Mouse (Mus musculus): ENCODE results near the gene Raph1.
A peak's percentile ranks its signal among the peaks of the same experiment; 100 is the strongest.

Raph1 gene

DNA sequence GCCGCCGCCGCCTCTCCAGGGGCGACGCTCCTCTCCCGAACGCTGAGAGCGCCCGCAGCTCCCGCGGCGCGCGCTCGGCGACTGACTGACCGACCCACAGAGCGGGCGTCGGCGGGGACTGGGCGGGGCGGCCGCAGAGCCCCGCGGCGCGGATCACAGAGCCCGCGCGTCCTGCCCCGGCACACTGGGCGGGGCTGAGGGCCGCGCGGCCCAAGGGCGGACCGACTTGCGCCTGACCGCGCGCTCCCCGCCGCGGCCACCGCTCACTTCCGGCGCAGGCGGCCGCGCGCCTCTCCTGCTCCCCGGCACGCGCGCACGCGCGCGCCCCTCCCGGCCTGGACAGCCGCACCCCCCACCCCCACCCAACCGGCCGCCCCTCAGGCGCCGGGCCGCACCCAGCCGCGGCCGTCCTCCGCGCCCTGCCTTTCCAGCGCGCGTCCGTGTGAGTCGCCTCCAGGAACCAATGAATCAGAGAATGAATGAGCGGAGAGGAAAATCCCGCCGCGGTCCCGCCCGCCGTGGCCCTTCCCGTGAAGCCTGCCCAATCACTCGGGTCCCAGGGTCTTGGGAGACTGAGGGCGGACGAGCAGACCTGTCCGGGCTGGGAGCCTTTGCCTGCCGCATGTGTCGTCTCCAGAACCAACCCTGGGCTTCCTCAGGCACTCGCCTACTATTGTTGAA, at the start of gene Raph1:
Gene Raph1 (minus strand): TSS at position 474 of the 681 bp plus-strand sequence.
- peak; percentile 87 for ATAC-seq (ENCODE audit: insufficient number of reproducible peaks, low FRiP score, low TSS enrichment)

DNA sequence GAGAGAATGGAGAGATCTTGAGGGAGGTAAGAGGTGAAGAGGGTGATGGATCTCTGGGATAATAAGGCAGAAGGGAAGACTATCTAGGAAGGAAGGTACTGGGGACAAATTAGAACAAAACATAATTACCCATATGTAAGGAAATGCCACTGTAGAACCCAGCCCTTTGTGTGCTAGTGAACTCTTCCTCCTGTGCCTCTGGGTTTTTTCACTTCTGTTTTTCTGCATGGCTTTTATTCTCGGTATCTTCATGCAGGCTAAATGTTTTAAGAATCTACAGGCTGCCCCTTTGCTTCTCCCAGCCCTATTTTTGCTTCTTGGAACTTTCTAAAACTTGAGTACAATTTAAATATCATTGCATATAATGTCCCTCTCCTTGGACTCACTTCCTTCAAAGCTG, 48.8 kb upstream of the Raph1 start:
- no peak for ATAC-seq (ENCODE audit: insufficient number of reproducible peaks, low FRiP score, low TSS enrichment)

DNA sequence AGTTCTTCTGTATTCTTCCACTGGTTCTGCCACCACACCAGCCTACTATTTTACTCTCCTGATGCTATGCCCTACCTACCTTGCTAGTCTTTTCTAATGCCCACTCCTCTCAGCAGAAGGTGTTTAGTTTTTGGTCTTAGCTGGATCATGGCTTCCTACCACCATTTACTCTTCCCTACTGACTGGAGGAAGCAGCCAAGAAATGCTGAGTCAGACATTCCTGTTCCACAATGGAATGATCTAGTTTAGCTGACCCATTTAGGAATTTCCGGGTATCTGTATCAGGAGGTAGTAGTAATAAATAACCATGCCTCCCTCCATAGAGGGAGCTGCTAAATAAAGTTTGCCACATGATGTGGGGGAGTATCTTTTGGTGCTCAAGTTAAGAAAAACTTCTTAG, 48.0 kb upstream of the Raph1 start:
- no peak for ATAC-seq (ENCODE audit: insufficient number of reproducible peaks, low FRiP score, low TSS enrichment)

- ATAC-seq (ENCODE audit: insufficient number of reproducible peaks, low FRiP score, low TSS enrichment) = no peak
These were observed 45.1 kb upstream of the Raph1 start for GRCm38 (mm10) chr1:60611968-60612367.

GRCm38 (mm10) chr1:60610631-60611030, 43.7 kb upstream of the Raph1 start:
- no peak for ATAC-seq (ENCODE audit: insufficient number of reproducible peaks, low FRiP score, low TSS enrichment)

- no peak for ATAC-seq (ENCODE audit: insufficient number of reproducible peaks, low FRiP score, low TSS enrichment)
These were observed 42.3 kb upstream of the Raph1 start for GRCm38 (mm10) chr1:60609011-60609775.

DNA sequence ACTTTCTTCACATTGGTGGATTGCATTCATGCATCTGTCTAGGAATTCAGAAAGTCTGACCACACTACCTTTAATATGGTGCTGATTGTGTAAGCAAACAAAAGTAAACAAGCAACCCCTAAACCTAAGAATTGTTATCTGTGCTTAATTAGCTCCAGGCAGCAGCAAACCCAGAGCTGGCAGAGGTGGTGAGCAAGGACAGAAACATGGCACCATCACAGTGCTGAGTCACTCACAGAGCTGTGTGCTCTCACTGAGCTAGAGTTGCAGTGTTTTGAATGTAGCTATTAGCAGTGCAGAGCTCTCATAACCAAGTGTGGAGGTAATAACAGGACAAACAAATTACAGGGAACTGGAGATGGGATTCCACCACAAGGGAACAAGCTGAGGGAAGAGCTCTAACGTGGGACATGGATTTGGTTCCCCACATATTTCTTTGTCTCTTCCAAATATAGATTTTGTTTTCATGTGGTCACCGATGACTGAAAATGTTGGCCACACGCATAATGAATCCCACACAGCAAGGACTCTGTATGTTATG, 37.6 kb upstream of the Raph1 start:
- no peak for ATAC-seq (ENCODE audit: insufficient number of reproducible peaks, low FRiP score, low TSS enrichment)

GRCm38 (mm10) chr1:60600682-60601081, 33.8 kb upstream of the Raph1 start:
- ATAC-seq (ENCODE audit: insufficient number of reproducible peaks, low FRiP score, low TSS enrichment) = no peak

DNA sequence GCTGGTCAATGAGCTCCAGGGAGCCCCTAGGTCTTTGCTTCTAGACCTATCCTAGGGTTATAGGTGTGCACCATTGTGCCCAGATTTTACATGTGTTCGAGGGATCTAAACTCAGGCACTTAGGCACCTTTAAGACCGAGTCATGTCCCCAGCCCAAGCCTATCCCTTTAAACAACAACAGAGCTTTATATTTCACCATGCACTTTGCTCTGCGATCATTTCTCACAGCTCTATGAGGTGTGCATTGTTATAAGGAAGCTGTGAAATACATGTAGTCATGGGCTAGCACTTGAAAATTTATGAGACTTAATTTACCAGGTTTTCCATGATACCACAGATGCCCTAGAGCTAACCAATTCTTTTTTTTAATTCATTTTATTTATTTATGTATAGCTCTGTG, 33.0 kb upstream of the Raph1 start:
- no peak for ATAC-seq (ENCODE audit: insufficient number of reproducible peaks, low FRiP score, low TSS enrichment)

DNA sequence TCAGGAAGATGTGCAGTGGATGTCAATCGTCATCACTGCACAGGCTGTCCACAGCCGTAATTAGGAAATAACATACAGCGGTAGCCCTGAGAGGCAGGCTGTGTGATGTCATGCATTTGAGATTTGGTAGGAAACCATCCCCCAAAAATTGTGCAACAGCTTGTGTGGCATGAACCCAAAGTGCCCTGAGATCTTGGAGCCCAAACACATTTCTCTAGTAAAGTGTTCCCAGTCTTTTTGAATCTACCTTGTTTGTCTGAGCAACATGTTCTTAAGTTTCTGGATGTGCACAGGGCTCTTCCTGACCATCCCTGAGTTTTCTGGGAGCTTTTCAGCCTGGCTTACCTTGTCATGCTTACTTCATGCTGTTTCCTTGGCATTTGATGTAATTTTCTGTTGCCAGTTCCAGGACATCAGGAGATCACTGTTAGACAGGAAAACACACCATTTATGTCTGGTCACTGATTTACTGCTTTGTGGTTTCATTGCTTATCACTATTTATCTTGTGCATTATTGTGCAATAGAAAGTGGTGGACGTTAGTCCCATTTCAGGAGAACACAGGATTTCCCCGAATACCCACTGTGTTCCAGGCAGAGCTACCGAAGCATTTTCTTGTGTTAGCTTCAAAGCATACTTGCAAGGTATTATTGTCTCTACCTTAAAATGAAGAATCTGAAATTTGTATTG, 32.3 kb upstream of the Raph1 start:
- ATAC-seq (ENCODE audit: insufficient number of reproducible peaks, low FRiP score, low TSS enrichment) = no peak; the same call in 1 of the 2 replicates

GRCm38 (mm10) chr1:60596386-60597320, 29.7 kb upstream of the Raph1 start:
- ATAC-seq (ENCODE audit: insufficient number of reproducible peaks, low FRiP score, low TSS enrichment) = no peak

GRCm38 (mm10) chr1:60593101-60593500, 26.2 kb upstream of the Raph1 start:
- ATAC-seq (ENCODE audit: insufficient number of reproducible peaks, low FRiP score, low TSS enrichment) = no peak

GRCm38 (mm10) chr1:60588887-60589629, 22.2 kb upstream of the Raph1 start:
- ATAC-seq (ENCODE audit: insufficient number of reproducible peaks, low FRiP score, low TSS enrichment) = no peak

DNA sequence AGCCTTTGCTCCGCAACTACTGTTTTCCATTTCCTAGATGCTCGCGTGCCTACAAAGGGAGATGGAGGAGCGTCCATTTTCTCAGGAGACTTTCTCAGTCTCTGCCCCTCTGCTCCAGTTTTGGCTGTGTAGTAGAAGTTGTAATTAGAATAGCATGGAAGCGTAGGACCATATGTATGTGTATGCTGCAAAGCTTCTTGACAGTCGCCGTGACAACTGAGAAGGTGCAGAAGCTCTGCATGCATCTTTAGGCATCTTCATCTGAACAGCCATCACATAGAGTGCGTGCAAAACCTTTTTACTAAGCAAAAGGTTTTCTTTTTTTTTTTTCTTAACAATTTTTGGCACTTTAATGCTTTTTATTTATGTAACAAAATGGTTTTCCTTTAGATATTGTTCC, 14.1 kb upstream of the Raph1 start:
- no peak for ATAC-seq (ENCODE audit: insufficient number of reproducible peaks, low FRiP score, low TSS enrichment)

DNA sequence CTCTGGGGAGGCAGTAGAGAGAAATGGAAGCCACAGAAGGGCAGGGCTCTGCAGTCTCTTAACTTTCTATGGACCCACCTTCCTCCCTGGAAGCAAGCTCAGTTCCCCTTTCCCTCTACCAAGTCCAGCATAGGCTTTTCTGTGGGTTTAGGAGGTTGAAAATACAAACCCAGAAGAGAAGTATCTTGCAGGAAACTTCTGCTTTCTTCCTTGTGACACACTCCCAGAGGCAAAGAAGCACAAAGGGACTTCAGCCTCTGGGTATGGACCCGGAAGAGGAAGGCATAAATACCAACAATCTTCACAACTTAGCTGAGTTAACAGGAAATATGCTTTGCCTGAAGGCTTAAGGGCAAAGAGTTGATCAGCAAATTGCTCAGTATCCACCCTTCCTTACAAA, 13.0 kb upstream of the Raph1 start:
- ATAC-seq (ENCODE audit: insufficient number of reproducible peaks, low FRiP score, low TSS enrichment) = no peak

GRCm38 (mm10) chr1:60572699-60573098, 5.8 kb upstream of the Raph1 start:
- no peak for ATAC-seq (ENCODE audit: insufficient number of reproducible peaks, low FRiP score, low TSS enrichment)

GRCm38 (mm10) chr1:60569741-60570140, 2.8 kb upstream of the Raph1 start:
- no peak for ATAC-seq (ENCODE audit: insufficient number of reproducible peaks, low FRiP score, low TSS enrichment)

GRCm38 (mm10) chr1:60569210-60569609, 2.3 kb upstream of the Raph1 start:
- ATAC-seq (ENCODE audit: insufficient number of reproducible peaks, low FRiP score, low TSS enrichment) = no peak

DNA sequence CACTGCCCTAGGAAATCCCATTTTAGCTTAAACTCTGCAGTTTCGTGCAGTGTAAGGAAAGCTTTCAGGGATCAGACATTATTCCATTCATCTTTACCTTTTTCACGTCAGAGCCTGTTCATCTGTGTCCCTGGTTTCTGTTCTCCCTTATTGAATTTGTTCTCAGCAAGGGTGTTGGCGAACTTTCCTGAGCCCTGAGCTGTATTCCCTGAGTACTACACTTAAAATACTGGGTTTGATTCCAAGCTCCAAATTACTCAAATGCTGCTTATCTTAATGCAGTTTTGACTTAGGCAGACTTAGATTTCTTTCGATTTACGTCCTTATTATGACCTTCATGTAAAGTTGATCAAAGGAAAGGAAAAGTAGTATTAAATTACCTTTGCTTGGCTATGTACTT, 417 bp upstream of the Raph1 start:
- ATAC-seq (ENCODE audit: insufficient number of reproducible peaks, low FRiP score, low TSS enrichment) = no peak
